Mouse (Mus musculus): ENCODE measurements at regions not wholly inside any gene's neighbourhood (a gene's known extent, or its start where the extent isn't known, plus 50 kb on each side); places are given as distances from the start of the nearest gene placed in this dataset.

DNA sequence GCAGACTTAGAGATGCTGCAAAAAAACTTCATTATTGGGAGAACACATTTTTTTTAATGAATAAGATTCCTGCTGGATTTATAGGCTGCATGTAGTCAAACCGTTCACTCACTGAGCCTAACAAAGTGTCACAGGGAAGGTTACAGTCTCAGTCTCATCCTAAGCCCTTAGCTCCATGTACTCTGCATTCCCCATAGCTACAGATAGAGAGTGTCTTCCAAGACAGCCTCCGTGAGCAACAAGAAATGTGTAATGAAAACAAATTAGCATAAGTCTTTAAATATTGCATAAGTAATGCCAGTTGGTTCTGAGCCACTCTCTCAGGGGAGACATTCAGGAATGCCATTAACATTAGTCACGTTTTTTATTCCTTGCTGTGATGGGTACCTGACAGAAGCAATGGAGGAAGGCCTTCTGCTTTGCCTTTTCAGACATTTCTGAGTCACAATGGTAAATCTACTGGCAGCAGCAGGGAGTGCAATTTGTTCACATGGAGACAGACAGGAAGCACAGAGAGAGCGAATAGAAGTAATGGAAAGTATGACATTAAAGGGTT is 376.7 kb downstream of the Fam84b start:
- Histone ChIP-seq H3K27ac (ENCODE audit: control insufficient read depth, insufficient read depth, low read depth, low read length) (no peak overlapping the region), H3K27me3 (ENCODE audit: control insufficient read depth, insufficient read depth, low read length) (no peaks in the 10 kb centered on the region), H3K4me3 (ENCODE audit: control insufficient read depth, low read depth, low read length) (no peak overlapping the region), H3K36me3 (ENCODE audit: control insufficient read depth, insufficient read depth, low read length) (no peaks in the 10 kb centered on the region), H3K4me1 (ENCODE audit: control insufficient read depth, insufficient read depth, low read length) (no peaks in the 10 kb centered on the region)
- no peak for TF ChIP-seq CTCF (IDR thresholded peaks at IDR 0.05; ENCODE audit: control insufficient read depth, insufficient read depth, insufficient replicate concordance, low read depth, low read length)
- TF ChIP-seq POLR2A (IDR thresholded peaks at IDR 0.05; ENCODE audit: control insufficient read depth, low read depth, low read length) = no peak

- H3K27ac ChIP-seq (ENCODE audit: control insufficient read depth, insufficient read depth, low read depth, low read length) = no peak overlapping the region
- H3K36me3 ChIP-seq (ENCODE audit: control insufficient read depth, insufficient read depth, low read length) = no peaks in the 10 kb centered on the region
- H3K4me1 ChIP-seq (ENCODE audit: control insufficient read depth, insufficient read depth, low read length) = no peaks in the 10 kb centered on the region
- no peak overlapping the region for H3K4me3 ChIP-seq (ENCODE audit: control insufficient read depth, low read depth, low read length)
- TF ChIP-seq POLR2A (IDR thresholded peaks at IDR 0.05; ENCODE audit: control insufficient read depth, low read depth, low read length) (no peak), CTCF (IDR thresholded peaks at IDR 0.05; ENCODE audit: control insufficient read depth, insufficient read depth, insufficient replicate concordance, low read depth, low read length) (no peak)
- H3K27me3 ChIP-seq (ENCODE audit: control insufficient read depth, insufficient read depth, low read length) = no peaks in the 10 kb centered on the region
Observed at GRCm38 (mm10) chr15:60475086-60475485, 378.5 kb downstream of the Fam84b start.

DNA sequence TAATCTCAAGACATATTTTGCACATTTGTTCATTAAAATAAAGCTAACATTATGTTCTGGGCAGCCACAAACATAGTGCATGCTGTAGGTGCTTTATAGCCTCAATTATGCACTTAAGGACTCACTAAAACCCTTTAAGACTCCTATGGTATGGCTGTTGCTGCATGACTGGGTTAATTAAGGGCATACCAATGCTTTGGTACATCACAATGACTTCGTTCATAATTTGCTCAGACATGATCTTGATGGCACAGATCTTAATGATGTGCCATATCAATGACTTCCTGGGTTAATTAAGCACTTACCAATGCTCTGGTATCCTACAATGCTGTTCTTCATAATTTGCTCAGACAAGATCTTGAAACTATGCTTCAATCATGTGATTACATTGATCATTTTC is 415.5 kb upstream of the 4933412E24Rik start:
- Histone ChIP-seq H3K4me3 (ENCODE audit: control insufficient read depth, low read depth, low read length) (no peak overlapping the region), H3K27me3 (ENCODE audit: control insufficient read depth, insufficient read depth, low read length) (no peaks in the 10 kb centered on the region), H3K27ac (ENCODE audit: control insufficient read depth, insufficient read depth, low read depth, low read length) (no peak overlapping the region), H3K4me1 (ENCODE audit: control insufficient read depth, insufficient read depth, low read length) (no peaks in the 10 kb centered on the region), H3K36me3 (ENCODE audit: control insufficient read depth, insufficient read depth, low read length) (no peaks in the 10 kb centered on the region)
- no peak for TF ChIP-seq CTCF (IDR thresholded peaks at IDR 0.05; ENCODE audit: control insufficient read depth, insufficient read depth, insufficient replicate concordance, low read depth, low read length)
- no peak for TF ChIP-seq POLR2A (IDR thresholded peaks at IDR 0.05; ENCODE audit: control insufficient read depth, low read depth, low read length)

- H3K27ac ChIP-seq (ENCODE audit: control insufficient read depth, insufficient read depth, low read depth, low read length) = no peak overlapping the region
- no peak overlapping the region for H3K4me3 ChIP-seq (ENCODE audit: control insufficient read depth, low read depth, low read length)
- TF ChIP-seq CTCF (IDR thresholded peaks at IDR 0.05; ENCODE audit: control insufficient read depth, insufficient read depth, insufficient replicate concordance, low read depth, low read length) (no peak), POLR2A (IDR thresholded peaks at IDR 0.05; ENCODE audit: control insufficient read depth, low read depth, low read length) (no peak)
- H3K4me1 ChIP-seq (ENCODE audit: control insufficient read depth, insufficient read depth, low read length) = no peaks in the 10 kb centered on the region
- H3K36me3 ChIP-seq (ENCODE audit: control insufficient read depth, insufficient read depth, low read length) = no peaks in the 10 kb centered on the region
- H3K27me3 ChIP-seq (ENCODE audit: control insufficient read depth, insufficient read depth, low read length) = no peaks in the 10 kb centered on the region
Observed at GRCm38 (mm10) chr15:60419081-60419480, 402.7 kb upstream of the 4933412E24Rik start.

DNA sequence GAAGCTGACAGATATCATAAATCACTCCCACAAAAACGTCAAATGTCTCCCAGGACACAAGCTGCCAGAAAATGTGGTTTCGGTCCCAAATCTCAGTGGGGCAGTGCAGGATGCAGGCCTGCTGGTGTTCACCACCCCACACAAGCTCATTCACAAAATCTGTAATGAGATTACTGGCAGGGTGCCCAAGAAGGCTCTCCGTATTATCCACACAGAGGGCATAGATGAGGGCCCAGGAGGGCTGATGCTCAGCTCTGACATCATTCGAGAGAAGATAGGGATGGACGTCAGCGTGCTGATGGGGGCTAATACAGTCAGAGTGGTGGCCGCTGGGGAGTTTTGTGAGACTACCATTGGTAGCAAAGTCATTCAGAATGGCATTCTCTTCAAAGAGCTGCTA is 375.9 kb upstream of the 4933412E24Rik start:
- no peaks in the 10 kb centered on the region for H3K36me3 ChIP-seq (ENCODE audit: control insufficient read depth, insufficient read depth, low read length)
- peak overlapping the region; percentile 25 for H3K4me3 ChIP-seq (ENCODE audit: control insufficient read depth, low read depth, low read length)
- no peaks in the 10 kb centered on the region for H3K4me1 ChIP-seq (ENCODE audit: control insufficient read depth, insufficient read depth, low read length)
- H3K27me3 ChIP-seq (ENCODE audit: control insufficient read depth, insufficient read depth, low read length) = no peaks in the 10 kb centered on the region
- TF ChIP-seq POLR2A (IDR thresholded peaks at IDR 0.05; ENCODE audit: control insufficient read depth, low read depth, low read length) (no peak), CTCF (IDR thresholded peaks at IDR 0.05; ENCODE audit: control insufficient read depth, insufficient read depth, insufficient replicate concordance, low read depth, low read length) (no peak)
- no peak overlapping the region for H3K27ac ChIP-seq (ENCODE audit: control insufficient read depth, insufficient read depth, low read depth, low read length)

- no peaks in the 10 kb centered on the region for H3K27me3 ChIP-seq (ENCODE audit: control insufficient read depth, insufficient read depth, low read length)
- TF ChIP-seq CTCF (IDR thresholded peaks at IDR 0.05; ENCODE audit: control insufficient read depth, insufficient read depth, insufficient replicate concordance, low read depth, low read length) = no peak
- TF ChIP-seq POLR2A (IDR thresholded peaks at IDR 0.05; ENCODE audit: control insufficient read depth, low read depth, low read length) = no peak
- no peaks in the 10 kb centered on the region for H3K36me3 ChIP-seq (ENCODE audit: control insufficient read depth, insufficient read depth, low read length)
- no peaks in the 10 kb centered on the region for H3K4me1 ChIP-seq (ENCODE audit: control insufficient read depth, insufficient read depth, low read length)
- H3K4me3 ChIP-seq (ENCODE audit: control insufficient read depth, low read depth, low read length) = no peak overlapping the region
- H3K27ac ChIP-seq (ENCODE audit: control insufficient read depth, insufficient read depth, low read depth, low read length) = no peak overlapping the region
Observed at GRCm38 (mm10) chr15:60390336-60390735, 373.9 kb upstream of the 4933412E24Rik start.

DNA sequence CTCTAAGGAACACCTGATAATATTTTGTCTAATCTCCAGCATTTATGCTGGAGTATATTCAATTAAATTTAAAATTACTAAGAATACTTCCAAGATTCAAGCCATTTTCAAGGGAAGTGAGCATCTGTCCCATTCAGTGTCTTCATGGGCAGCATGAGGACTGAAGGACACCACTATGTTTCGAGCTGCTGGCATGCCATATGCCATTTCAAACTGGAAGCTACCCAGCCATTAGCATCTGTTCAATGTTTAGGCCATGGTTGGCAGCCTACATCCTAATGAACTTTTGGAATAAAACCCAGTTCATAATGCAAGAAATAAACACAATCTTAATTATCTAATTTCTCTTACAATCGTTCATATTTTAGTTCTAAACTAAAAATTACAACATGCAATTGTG is 371.5 kb upstream of the 4933412E24Rik start:
- no peak overlapping the region for H3K27ac ChIP-seq (ENCODE audit: control insufficient read depth, insufficient read depth, low read depth, low read length)
- no peaks in the 10 kb centered on the region for H3K4me1 ChIP-seq (ENCODE audit: control insufficient read depth, insufficient read depth, low read length)
- H3K36me3 ChIP-seq (ENCODE audit: control insufficient read depth, insufficient read depth, low read length) = no peaks in the 10 kb centered on the region
- H3K27me3 ChIP-seq (ENCODE audit: control insufficient read depth, insufficient read depth, low read length) = no peaks in the 10 kb centered on the region
- TF ChIP-seq CTCF (IDR thresholded peaks at IDR 0.05; ENCODE audit: control insufficient read depth, insufficient read depth, insufficient replicate concordance, low read depth, low read length) = no peak
- no peak for TF ChIP-seq POLR2A (IDR thresholded peaks at IDR 0.05; ENCODE audit: control insufficient read depth, low read depth, low read length)
- no peak overlapping the region for H3K4me3 ChIP-seq (ENCODE audit: control insufficient read depth, low read depth, low read length)

Measured in testis, adult 2 months (tissue).